ENCODE assay signal across 10 mouse cellular contexts in the genomic region with DNA sequence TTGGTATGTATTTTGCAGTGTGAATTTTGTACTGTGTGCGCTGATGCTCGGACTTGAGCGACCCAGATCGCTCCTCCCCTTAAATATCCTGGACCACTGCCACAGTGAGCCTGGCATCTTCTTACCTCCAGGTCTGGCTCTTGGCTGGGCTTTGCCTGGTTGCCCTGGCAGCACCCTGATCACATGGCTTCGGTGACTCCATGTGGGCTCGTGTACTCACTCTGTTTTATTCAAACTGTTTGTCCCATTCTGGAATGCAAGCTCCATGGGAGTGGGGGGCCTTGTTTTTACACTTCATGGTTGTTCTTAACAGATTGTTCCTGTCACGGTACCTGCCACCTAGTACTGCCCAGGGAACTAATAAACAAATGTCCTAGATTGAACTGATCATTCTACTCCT. TPM values are rescaled to one million over a fixed set of nuclear protein-coding genes. Genes with fewer than 3 reads are reported as not detected.
DNase-seq lines count a peak whose midpoint lies in the region; ATAC-seq and TF ChIP-seq lines count a peak whose summit lies in the region.
"Had no signal": no experiment of that assay in that cellular context is flagged by ENCODE, and none has a peak within 500 bp of the region (broad histone marks: within the 10 kb centered on the region; RNA-seq: fewer than 3 reads in every experiment).

No protein-coding gene starts in this region.

- TF ChIP-seq CTCF in hindbrain, postnatal 0 days (IDR thresholded peaks at IDR 0.05; ENCODE audit: low read depth): no peak
- TF ChIP-seq CTCF in kidney, postnatal 0 days (IDR thresholded peaks at IDR 0.05; ENCODE audit: low read depth): no peak
- no peak for TF ChIP-seq CTCF in thymus, adult 2 months (IDR thresholded peaks at IDR 0.05; ENCODE audit: borderline replicate concordance, control insufficient read depth, extremely low read depth, insufficient read depth, low read length, poor library complexity)

- 42% methylated on average over 7 of the region's 7 CpGs for WGBS in hindbrain, postnatal 0 days
- 75% methylated on average over 7 of the region's 7 CpGs for WGBS in hindbrain, embryonic 13.5 days
- 54% methylated on average over 7 of the region's 7 CpGs for WGBS in kidney, postnatal 0 days
- WGBS in thymus, adult 2 months: 85% methylated on average over 7 of the region's 7 CpGs

- H3K9me3 ChIP-seq in hindbrain, postnatal 0 days (ENCODE audit: low read length): no peaks in the 10 kb centered on the region
- H3K9me3 ChIP-seq in hindbrain, embryonic 13.5 days: no peaks in the 10 kb centered on the region
- no peaks in the 10 kb centered on the region for H3K9me3 ChIP-seq in kidney, postnatal 0 days (replicated peaks; ENCODE audit: low read length)

- H3K4me1 ChIP-seq in hindbrain, postnatal 0 days (ENCODE audit: insufficient read depth, low read length): peaks cover 11% of the 10 kb centered on the region; the same call in 1 of the 2 replicates
- H3K4me1 ChIP-seq in hindbrain, embryonic 13.5 days (replicated peaks): peaks cover 29% of the 10 kb centered on the region
- H3K4me1 ChIP-seq in kidney, postnatal 0 days (replicated peaks; ENCODE audit: insufficient read depth, low read length): peaks cover 19% of the 10 kb centered on the region
- H3K4me1 ChIP-seq in thymus, adult 2 months (replicated peaks; ENCODE audit: control insufficient read depth, insufficient read depth, low read length): peaks cover 4% of the 10 kb centered on the region

- no peaks in the 10 kb centered on the region for H3K27me3 ChIP-seq in hindbrain, postnatal 0 days (ENCODE audit: insufficient read depth, low read length)
- 0 out of 2 replicates have a peak, but pooled peaks cover 3% of the 10 kb centered on the region for H3K27me3 ChIP-seq in hindbrain, embryonic 13.5 days
- no peaks in the 10 kb centered on the region for H3K27me3 ChIP-seq in kidney, postnatal 0 days (ENCODE audit: insufficient read depth, low read length)
- H3K27me3 ChIP-seq in thymus, adult 2 months (ENCODE audit: control insufficient read depth, insufficient read depth, low read length): 0 out of 2 replicates have a peak, but pooled peaks cover 2% of the 10 kb centered on the region

- no peak overlapping the region for H3K4me2 ChIP-seq in hindbrain, postnatal 0 days (ENCODE audit: low read depth, low read length)
- H3K4me2 ChIP-seq in hindbrain, embryonic 13.5 days: no peak overlapping the region
- no peak overlapping the region for H3K4me2 ChIP-seq in kidney, postnatal 0 days (ENCODE audit: low read length)

- H3K36me3 ChIP-seq in hindbrain, postnatal 0 days (ENCODE audit: insufficient read depth, low read length): no peaks in the 10 kb centered on the region
- H3K36me3 ChIP-seq in hindbrain, embryonic 13.5 days: no peaks in the 10 kb centered on the region
- H3K36me3 ChIP-seq in kidney, postnatal 0 days (ENCODE audit: insufficient read depth, low read length): no peaks in the 10 kb centered on the region
- H3K36me3 ChIP-seq in thymus, adult 2 months (ENCODE audit: control insufficient read depth, insufficient read depth, low read length): no peaks in the 10 kb centered on the region

- no peak overlapping the region for H3K27ac ChIP-seq in hindbrain, postnatal 0 days
- no peak overlapping the region for H3K27ac ChIP-seq in hindbrain, embryonic 13.5 days
- no peak overlapping the region for H3K27ac ChIP-seq in kidney, postnatal 0 days
- H3K27ac ChIP-seq in thymus, adult 2 months (ENCODE audit: control insufficient read depth, insufficient read depth, low read length): no peak overlapping the region
- H3K27ac ChIP-seq: left cerebral cortex, adult 2 months had no signal

- H3K9ac ChIP-seq in hindbrain, postnatal 0 days (replicated peaks; ENCODE audit: low read length): no peak overlapping the region
- H3K9ac ChIP-seq in hindbrain, embryonic 13.5 days: no peak overlapping the region
- H3K9ac ChIP-seq in kidney, postnatal 0 days (ENCODE audit: low read depth, low read length): no peak overlapping the region

- TF ChIP-seq POLR2A in thymus, adult 2 months (IDR thresholded peaks at IDR 0.05; ENCODE audit: control insufficient read depth, extremely low read depth, insufficient read depth, low read length, poor library complexity): no peak

- no peak for ATAC-seq in hindbrain, postnatal 0 days
- ATAC-seq in hindbrain, embryonic 13.5 days (ENCODE audit: low FRiP score): no peak
- peak; percentile 8; the same call in 1 of the 2 replicates for ATAC-seq in kidney, postnatal 0 days (replicated peaks; ENCODE audit: low FRiP score, low read depth)

- no peak overlapping the region for H3K4me3 ChIP-seq in hindbrain, postnatal 0 days (ENCODE audit: low read length)
- no peak overlapping the region for H3K4me3 ChIP-seq in hindbrain, embryonic 13.5 days
- no peak overlapping the region for H3K4me3 ChIP-seq in kidney, postnatal 0 days (replicated peaks; ENCODE audit: low read depth, low read length)
- no peak overlapping the region for H3K4me3 ChIP-seq in thymus, adult 2 months (ENCODE audit: control insufficient read depth, insufficient read depth, low read length)
- H3K4me3 ChIP-seq: left cerebral cortex, adult 2 months had no signal

- DNase-seq in hindbrain, postnatal 0 days (ENCODE audit: low spot score): peak; percentile 63
- DNase-seq in NIH3T3 (ENCODE audit: low read depth): peak; percentile 50
- DNase-seq in cerebellum, postnatal 10 days: peak; percentile 74 to 84
- no peak for DNase-seq in kidney, postnatal 0 days (ENCODE audit: low spot score)
- no peak for DNase-seq in retina, embryonic 14.5 days (ENCODE audit: low spot score)
- DNase-seq in thymus, adult 2 months: no peak
- no peak for DNase-seq in thymus, postnatal 14 days
- DNase-seq: right cerebral cortex, postnatal 25 days had no signal

RNA-seq across cellular contexts. Expression of gene Slc25a33, which starts 1.3 kb away (rescaled TPM):
- 20.4 and 21.6 TPM in 2 replicates for total RNA-seq in hindbrain, postnatal 0 days (2014; rRNA removed)
- polyA plus RNA-seq in hindbrain, postnatal 0 days (2015; fragmentation: Nextera tagmentation; extraction: Ambion mirVana): 38.2 and 39.6 TPM in 2 replicates
- 27.6 and 28.3 TPM in 2 replicates for polyA plus RNA-seq in hindbrain, embryonic 13.5 days (2015; fragmentation: Nextera tagmentation; extraction: Ambion mirVana)
- polyA plus RNA-seq in kidney, postnatal 0 days (2015; fragmentation: Nextera tagmentation; extraction: Ambion mirVana): 15.1 and 15.2 TPM in 2 replicates
- polyA plus RNA-seq in thymus, adult 2 months (2012; rRNA removed): 7.2 and 7.3 TPM in 2 replicates

RNA-seq across cellular contexts. Expression of gene Tmem201, which starts 37.5 kb away (rescaled TPM):
- total RNA-seq in hindbrain, postnatal 0 days (2014; rRNA removed): 69.8 and 80.2 TPM in 2 replicates
- polyA plus RNA-seq in hindbrain, postnatal 0 days (2015; fragmentation: Nextera tagmentation; extraction: Ambion mirVana): 41.2 and 44.7 TPM in 2 replicates
- 36.3 and 41.2 TPM in 2 replicates for polyA plus RNA-seq in hindbrain, embryonic 13.5 days (2015; fragmentation: Nextera tagmentation; extraction: Ambion mirVana)
- polyA plus RNA-seq in kidney, postnatal 0 days (2015; fragmentation: Nextera tagmentation; extraction: Ambion mirVana): 22.3 and 23.5 TPM in 2 replicates
- 71.7 and 79.0 TPM in 2 replicates for polyA plus RNA-seq in thymus, adult 2 months (2012; rRNA removed)

Comparison
In these comparisons a context has a peak if more than half of its experiments do, and no peak if none do; other contexts are left out.
1. DNase-seq: peak in hindbrain, postnatal 0 days (single experiment), NIH3T3 (single experiment) and cerebellum, postnatal 10 days (2 of 2); none in kidney, postnatal 0 days (single experiment), retina, embryonic 14.5 days (single experiment), thymus, adult 2 months (single experiment) and thymus, postnatal 14 days (single experiment).